Mouse (Mus musculus) stomach, postnatal 0 days (tissue): Measurements from ENCODE around the gene Kcnh8.

ENCODE experiments used
- CTCF ChIP-seq: IDR thresholded peaks from 2 replicates; pipeline ENCODE4 v1.5.1; 2016; ENCODE audit warnings: antibody characterized with exemption, low read depth, mild to moderate bottlenecking, moderate library complexity
- EP300 ChIP-seq: optimal IDR thresholded peaks from 2 replicates; pipeline ENCODE3; 2016; ENCODE audit warnings: antibody characterized with exemption

DNA sequence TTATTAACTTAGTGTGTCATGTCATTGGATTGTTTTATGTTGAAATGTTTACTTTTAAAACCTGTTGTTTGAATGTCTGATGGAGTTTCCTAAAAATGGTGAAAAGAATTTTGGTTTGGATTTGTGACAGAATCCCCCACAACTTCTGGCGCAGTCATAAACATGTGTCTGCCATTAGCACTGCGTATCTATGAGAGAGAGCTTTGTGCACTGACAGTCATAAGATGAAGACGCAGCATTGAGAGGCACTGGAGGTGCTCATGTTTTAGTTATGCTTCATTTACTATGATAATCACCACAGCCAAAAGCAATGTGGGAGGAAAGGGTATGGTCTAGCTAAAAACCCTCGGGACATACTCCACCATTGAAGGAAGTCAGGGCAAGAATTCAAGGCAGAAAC, 30.3 kb upstream of the Kcnh8 start:
- no peak for TF ChIP-seq CTCF
- no peak for TF ChIP-seq EP300
